Mouse (Mus musculus) kidney, postnatal 14 days (tissue): ENCODE results near the gene Syt5.
A peak's percentile ranks its signal among the peaks of the same experiment; 100 is the strongest.

Experiments
- DNase-seq: peaks from one replicate; pipeline ENCODE4 v3.0.0; 2022; ENCODE audit warnings: mixed read lengths

The Syt5 gene

DNA sequence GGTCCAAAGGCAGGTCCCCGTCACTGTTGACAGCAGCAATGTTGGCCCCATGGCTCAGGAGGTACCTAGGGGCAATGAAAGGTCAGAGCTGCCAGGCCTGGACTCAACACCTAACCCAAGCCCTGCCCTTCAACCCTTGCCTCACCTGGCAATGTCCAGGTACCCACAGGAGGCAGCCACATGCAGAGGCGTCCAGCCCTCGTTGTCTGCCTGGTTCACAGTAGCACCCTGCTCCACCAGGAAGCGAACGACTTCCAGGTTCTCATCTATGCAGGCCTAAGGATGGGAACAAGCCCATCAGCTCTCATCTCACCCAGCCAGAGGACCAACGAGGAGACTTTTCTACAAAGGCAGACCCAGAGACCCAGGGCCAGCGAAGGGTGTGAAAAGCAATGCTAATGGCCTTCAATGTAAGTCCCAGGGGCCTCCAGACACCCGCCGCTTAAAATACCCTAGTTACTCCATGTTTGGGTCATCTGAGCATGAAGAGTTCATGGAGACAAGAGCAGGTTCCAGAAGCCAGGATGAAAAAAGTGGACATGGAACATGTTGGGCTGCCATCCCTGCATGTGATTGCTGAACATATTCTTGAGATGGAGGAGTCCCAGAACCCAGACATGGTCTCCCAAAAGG lies 50.0 kb downstream of the Syt5 start:
- no peak for DNase-seq

DNA sequence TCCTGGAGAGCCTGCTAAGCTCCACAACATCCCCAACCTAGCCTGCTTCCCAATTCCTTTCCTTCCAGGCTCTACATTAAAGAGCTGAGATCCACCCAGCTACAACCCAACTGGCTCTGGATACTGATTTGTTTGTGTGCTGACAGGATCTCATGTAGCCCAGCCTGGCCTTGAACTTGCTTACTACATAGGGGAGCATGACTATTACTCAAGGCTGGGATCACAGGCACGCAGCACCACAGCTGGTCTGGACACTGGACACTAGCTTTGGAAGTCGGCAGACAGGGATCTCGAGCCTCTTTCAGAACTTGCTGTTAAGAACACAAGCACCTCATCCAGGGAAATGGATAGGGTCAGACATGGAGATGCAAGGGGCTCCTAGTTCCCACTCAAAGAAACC lies 50.9 kb downstream of the Syt5 start:
- DNase-seq: no peak

DNA sequence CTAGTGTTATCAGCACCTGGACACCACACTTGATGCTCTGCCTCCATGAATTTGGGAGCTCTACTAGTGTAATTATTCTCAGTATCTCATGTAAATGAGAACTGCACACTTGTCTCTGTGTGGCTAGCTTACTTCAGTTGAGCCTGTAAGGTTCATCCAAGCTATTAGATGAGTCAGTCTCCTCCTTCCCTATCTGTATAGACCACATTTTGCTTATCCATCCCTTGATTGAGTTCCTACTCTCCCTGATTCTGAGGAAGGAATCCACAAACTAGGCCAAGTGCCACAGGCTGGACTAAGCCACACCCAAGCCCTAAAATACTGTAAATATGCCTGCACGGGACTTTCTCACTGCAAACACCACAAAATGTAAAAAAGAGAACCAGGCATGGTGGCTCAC lies 53.4 kb downstream of the Syt5 start:
- no peak for DNase-seq

DNA sequence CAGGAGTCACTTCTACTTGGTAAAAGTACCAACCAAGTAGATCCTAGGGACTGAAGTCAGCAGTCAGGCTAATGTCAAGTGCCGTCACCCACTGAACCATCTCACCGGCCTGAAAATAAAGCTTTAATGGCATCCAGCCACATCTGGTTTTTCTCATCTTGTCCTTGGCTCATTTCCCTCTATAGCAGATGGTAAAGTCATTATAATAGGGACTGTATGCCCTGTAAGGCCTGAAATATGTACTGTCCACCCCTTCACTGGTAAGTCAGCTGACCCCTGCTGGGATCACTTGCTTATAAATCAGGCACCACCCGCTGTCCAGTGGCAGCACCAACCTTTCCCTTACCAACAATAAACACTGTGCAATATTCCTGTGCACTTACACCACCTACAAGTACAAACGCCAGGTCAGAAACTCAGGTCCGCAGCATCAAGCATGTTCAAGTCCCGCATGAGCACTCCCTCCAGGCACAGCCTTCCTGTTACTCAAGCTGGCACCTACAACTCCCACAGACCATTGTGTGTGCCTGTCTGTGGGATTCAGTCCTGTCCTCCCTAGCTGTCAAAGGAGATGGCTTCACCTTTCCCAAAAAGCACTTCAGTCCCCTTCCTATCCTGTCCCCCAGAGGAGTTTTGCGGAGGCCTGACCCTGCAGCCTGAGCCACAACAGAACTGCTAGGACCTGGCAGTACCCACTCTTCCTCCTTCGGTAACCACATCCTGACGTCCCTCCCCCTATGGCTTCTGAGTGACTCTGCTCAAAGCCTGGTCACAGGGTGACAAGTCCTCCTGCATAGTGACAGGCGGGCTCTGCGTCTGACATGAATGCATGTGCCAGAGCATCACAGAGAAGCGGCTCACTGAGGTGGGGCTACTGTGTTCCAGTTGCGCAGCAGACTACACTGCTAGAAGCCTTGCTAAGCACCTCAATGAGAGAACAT lies 54.8 kb downstream of the Syt5 start:
- DNase-seq: no peak

DNA sequence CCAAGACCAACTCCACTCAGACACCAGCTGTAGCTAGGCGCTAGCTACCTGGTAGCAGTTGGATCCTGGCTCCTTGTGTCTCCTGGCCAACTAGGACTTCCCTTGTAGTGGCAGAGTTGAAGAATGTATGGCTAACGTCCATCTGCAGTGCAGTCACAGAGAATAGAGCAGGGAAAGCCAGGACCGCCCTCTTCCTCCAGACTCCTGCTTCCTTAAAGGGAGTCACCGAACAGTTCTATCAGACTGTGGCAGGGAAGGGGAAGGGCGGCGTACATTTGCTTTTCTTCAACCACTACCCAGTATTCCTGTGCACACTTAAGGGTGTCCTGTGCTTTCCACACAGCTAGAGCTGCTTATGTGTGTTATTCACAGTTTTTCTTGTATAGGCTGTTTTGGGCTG lies 56.0 kb downstream of the Syt5 start:
- DNase-seq: peak; percentile 55
